In the genomic region with DNA sequence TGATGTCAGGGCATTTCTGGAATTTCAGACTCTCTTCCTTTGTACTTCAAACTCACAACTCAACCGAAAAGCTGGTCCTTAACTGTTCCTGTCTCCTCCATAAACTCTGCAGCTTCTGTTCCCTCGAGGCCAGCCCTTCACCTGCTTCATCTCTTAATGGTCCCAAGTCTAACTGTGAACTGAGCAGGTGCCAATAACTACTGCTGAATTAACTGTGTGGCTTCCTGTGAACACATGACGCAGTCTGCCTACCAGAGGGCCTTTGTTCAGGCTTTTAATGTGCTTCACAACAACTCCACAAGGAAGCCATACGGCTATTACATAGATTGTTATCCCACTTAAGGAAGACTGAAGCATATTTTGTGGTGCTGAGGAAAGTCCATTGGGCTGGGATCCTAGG, we compare ENCODE assay signal across 18 mouse cellular contexts.
"Had no signal": no experiment of that assay in that cellular context is flagged by ENCODE, and none has a peak within 500 bp of the region (broad histone marks: within the 10 kb centered on the region; RNA-seq: fewer than 3 reads in every experiment).

No protein-coding gene starts in this region.

- H3K36me3 ChIP-seq: limb, embryonic 13.5 days; liver, embryonic 13.5 days; midbrain, embryonic 12.5 days; midbrain, embryonic 15.5 days; neural tube, embryonic 12.5 days; neural tube, embryonic 15.5 days had no signal

- DNase-seq: layer of hippocampus, adult 9-11 months; liver; liver, embryonic 13.5 days; lung, embryonic 14.5 days; retina, postnatal 1 day; right cerebral cortex, postnatal 25 days had no signal

- H3K27ac ChIP-seq: hindbrain, postnatal 0 days; kidney, postnatal 0 days; layer of hippocampus, adult 2 months; limb, embryonic 10.5 days; limb, embryonic 13.5 days; liver, embryonic 13.5 days; macrophage; midbrain, embryonic 12.5 days; midbrain, embryonic 15.5 days; neural tube, embryonic 12.5 days; neural tube, embryonic 15.5 days had no signal

- H3K4me3 ChIP-seq: layer of hippocampus, adult 2 months; limb, embryonic 10.5 days; limb, embryonic 13.5 days; liver, embryonic 13.5 days; midbrain, embryonic 12.5 days; midbrain, embryonic 15.5 days; neural tube, embryonic 12.5 days; neural tube, embryonic 15.5 days had no signal

- ATAC-seq: hindbrain, postnatal 0 days; intestine, postnatal 0 days; lung, postnatal 0 days; midbrain, embryonic 15.5 days had no signal

- H3K4me1 ChIP-seq: midbrain, embryonic 15.5 days; neural tube, embryonic 12.5 days; neural tube, embryonic 15.5 days had no signal

- H3K27me3 ChIP-seq: limb, embryonic 13.5 days; liver, embryonic 13.5 days; midbrain, embryonic 12.5 days; midbrain, embryonic 15.5 days; neural tube, embryonic 12.5 days; neural tube, embryonic 15.5 days had no signal
